Mouse (Mus musculus) mouse embryonic stem cell (cell line): ENCODE data around the gene Trak2.
"Not testable (repeated sequence)": the region's sequence is repeated elsewhere in the genome, so short reads cannot be mapped to it uniquely, and the experiment has no call there.

Experiments used
- in situ Hi-C, 2 experiments: fragments of 300-500 bp; cut with MboI; formaldehyde crosslinking; loops; 1 replicate in 1 of 2; 3 replicates in 1 of 2; pipeline ENCODE4 v1.14.3; 2019 to 2020; ENCODE audit warnings: low sequenced_read_pairs in 2 of 2, low pct_unique_long_range_greater_than_20kb in 1 of 2, mixed read lengths in 1 of 2; ENCODE audit not compliant: unreplicated experiment in 1 of 2

The Trak2 gene

GRCm38 (mm10) chr1:58973366-58974221, at the start of gene Trak2, which contains the start of gene Stradb:
Gene Trak2, minus strand, starts transcription at chr1:58973430.
Gene Stradb, plus strand, starts transcription at chr1:58973522.
- in situ Hi-C loops: no loop called here

- in situ Hi-C loops: no loop called here
Observed at GRCm38 (mm10) chr1:59021556-59021955, 48.3 kb upstream of the Trak2 start.

- in situ Hi-C loops: no loop called here
Observed at GRCm38 (mm10) chr1:59009250-59009649, 36.0 kb upstream of the Trak2 start.

- in situ Hi-C loops: no loop called here
Observed at GRCm38 (mm10) chr1:58995313-58995712, 22.1 kb upstream of the Trak2 start.

GRCm38 (mm10) chr1:58993723-58994122, 20.5 kb upstream of the Trak2 start:
- in situ Hi-C loops: no loop called here

- in situ Hi-C loops: no loop called here
Observed at GRCm38 (mm10) chr1:58993144-58993543, 19.9 kb upstream of the Trak2 start.

- in situ Hi-C loops: no loop called here
Observed at GRCm38 (mm10) chr1:58984586-58984985, 11.4 kb upstream of the Trak2 start.

- in situ Hi-C loops: no loop called here
Observed at GRCm38 (mm10) chr1:58982276-58982675, 9.0 kb upstream of the Trak2 start.

- in situ Hi-C loops: no loop called here
Observed at GRCm38 (mm10) chr1:58972851-58973365, 322 bp downstream of the Trak2 start.

- in situ Hi-C loops: no loop called here
Observed at GRCm38 (mm10) chr1:58971097-58971496, 2.1 kb downstream of the Trak2 start.

- in situ Hi-C loops: no loop called here
Observed at GRCm38 (mm10) chr1:58970054-58970453, 3.2 kb downstream of the Trak2 start.

GRCm38 (mm10) chr1:58967534-58967933, 5.7 kb downstream of the Trak2 start:
- in situ Hi-C loops: no loop called here

- in situ Hi-C loops: no loop called here
Observed at GRCm38 (mm10) chr1:58962865-58963264, 10.4 kb downstream of the Trak2 start.

- in situ Hi-C loops: no loop called here
Observed at GRCm38 (mm10) chr1:58962418-58962817, 10.8 kb downstream of the Trak2 start.

GRCm38 (mm10) chr1:58961152-58961893, 11.9 kb downstream of the Trak2 start:
- in situ Hi-C loops: no loop called here

- in situ Hi-C loops: no loop called here
Observed at GRCm38 (mm10) chr1:58959682-58960081, 13.5 kb downstream of the Trak2 start.

GRCm38 (mm10) chr1:58958789-58959526, 14.3 kb downstream of the Trak2 start:
- in situ Hi-C loops: not testable (repeated sequence)

GRCm38 (mm10) chr1:58957931-58958330, 15.3 kb downstream of the Trak2 start:
- in situ Hi-C loops: no loop called here

GRCm38 (mm10) chr1:58956229-58956628, 17.0 kb downstream of the Trak2 start:
- in situ Hi-C loops: no loop called here
